Mouse (Mus musculus): ENCODE results near the gene Tmppe. TPM values are rescaled to one million over a fixed set of nuclear protein-coding genes. Genes with fewer than 3 reads are reported as not detected.

Tmppe gene
- polyA plus RNA-seq, 1 experiment from 2014 or later, result 8.2 TPM

- Histone ChIP-seq H3K27me3 (no peaks in the 10 kb centered on the region), H3K4me2 (no peak overlapping the region), H3K9me3 (peaks cover 4% of the 10 kb centered on the region; the same call in 1 of the 2 replicates), H3K36me3 (replicated peaks) (peaks cover 14% of the 10 kb centered on the region), H3K4me3 (replicated peaks) (no peak overlapping the region), H3K27ac (no peak overlapping the region), H3K9ac (no peak overlapping the region), H3K4me1 (no peaks in the 10 kb centered on the region)
- no peak for ATAC-seq (ENCODE audit: low FRiP score)
- 91% methylated on average over 5 of the region's 5 CpGs for WGBS
Measured at GRCm38 (mm10) chr9:114425576-114425975, 24.7 kb downstream of the Tmppe start.

GRCm38 (mm10) chr9:114426201-114426600 is 25.3 kb downstream of the Tmppe start:
- ATAC-seq (ENCODE audit: low FRiP score), result no peak
- Histone ChIP-seq H3K4me3 (replicated peaks) (no peak overlapping the region), H3K9me3 (peaks cover 4% of the 10 kb centered on the region; the same call in 1 of the 2 replicates), H3K27me3 (no peaks in the 10 kb centered on the region), H3K27ac (no peak overlapping the region), H3K36me3 (replicated peaks) (peaks cover 14% of the 10 kb centered on the region), H3K9ac (no peak overlapping the region), H3K4me2 (no peak overlapping the region), H3K4me1 (no peaks in the 10 kb centered on the region)
- WGBS, result 96% methylated on average over 5 of the region's 5 CpGs

- WGBS, result 90% methylated on average over 8 of the region's 8 CpGs
- no peaks in the 10 kb centered on the region for H3K4me1 ChIP-seq
- ATAC-seq (ENCODE audit: low FRiP score), result no peak
- no peak overlapping the region for H3K27ac ChIP-seq
- H3K4me3 ChIP-seq (replicated peaks), result no peak overlapping the region
- no peak overlapping the region for H3K4me2 ChIP-seq
- peaks cover 4% of the 10 kb centered on the region; the same call in 1 of the 2 replicates for H3K9me3 ChIP-seq
- H3K36me3 ChIP-seq (replicated peaks), result peaks cover 14% of the 10 kb centered on the region
- no peak overlapping the region for H3K9ac ChIP-seq
- no peaks in the 10 kb centered on the region for H3K27me3 ChIP-seq
Measured at GRCm38 (mm10) chr9:114427425-114427824, 26.5 kb downstream of the Tmppe start.

GRCm38 (mm10) chr9:114428103-114428834 is 27.4 kb downstream of the Tmppe start:
- no peak overlapping the region for H3K4me2 ChIP-seq
- no peak overlapping the region for H3K4me3 ChIP-seq (replicated peaks)
- H3K27ac ChIP-seq, result no peak overlapping the region
- ATAC-seq (ENCODE audit: low FRiP score), result no peak
- H3K4me1 ChIP-seq, result no peaks in the 10 kb centered on the region
- peaks cover 4% of the 10 kb centered on the region; the same call in 1 of the 2 replicates for H3K9me3 ChIP-seq
- H3K36me3 ChIP-seq (replicated peaks), result peaks cover 14% of the 10 kb centered on the region
- 85% methylated on average over 12 of the region's 12 CpGs for WGBS
- no peaks in the 10 kb centered on the region for H3K27me3 ChIP-seq
- H3K9ac ChIP-seq, result no peak overlapping the region

GRCm38 (mm10) chr9:114435668-114436067 is 34.8 kb downstream of the Tmppe start:
- H3K27me3 ChIP-seq, result no peaks in the 10 kb centered on the region
- H3K4me1 ChIP-seq, result no peaks in the 10 kb centered on the region
- 0 out of 2 replicates have a peak, but pooled peaks cover 5% of the 10 kb centered on the region for H3K9me3 ChIP-seq
- H3K4me2 ChIP-seq, result no peak overlapping the region
- no peak overlapping the region for H3K27ac ChIP-seq
- H3K4me3 ChIP-seq (replicated peaks), result no peak overlapping the region
- no peak overlapping the region for H3K9ac ChIP-seq
- no peak for ATAC-seq (ENCODE audit: low FRiP score)
- H3K36me3 ChIP-seq (replicated peaks), result peaks cover 21% of the 10 kb centered on the region
- 81% methylated on average over 2 of the region's 2 CpGs for WGBS

GRCm38 (mm10) chr9:114440548-114440947 is 39.6 kb downstream of the Tmppe start:
- Histone ChIP-seq H3K9me3 (0 out of 2 replicates have a peak, but pooled peaks cover 5% of the 10 kb centered on the region), H3K27me3 (no peaks in the 10 kb centered on the region), H3K9ac (no peak overlapping the region), H3K4me2 (no peak overlapping the region), H3K36me3 (replicated peaks) (peaks cover 18% of the 10 kb centered on the region), H3K4me1 (no peaks in the 10 kb centered on the region), H3K4me3 (replicated peaks) (no peak overlapping the region), H3K27ac (no peak overlapping the region)
- no peak for ATAC-seq (ENCODE audit: low FRiP score)
- WGBS, result 90% methylated on average over 10 of the region's 10 CpGs

GRCm38 (mm10) chr9:114442225-114442624 is 41.3 kb downstream of the Tmppe start:
- 89% methylated on average over 9 of the region's 9 CpGs for WGBS
- Histone ChIP-seq H3K4me1 (no peaks in the 10 kb centered on the region), H3K4me3 (replicated peaks) (no peak overlapping the region), H3K4me2 (no peak overlapping the region), H3K27ac (no peak overlapping the region), H3K36me3 (replicated peaks) (peaks cover 6% of the 10 kb centered on the region), H3K27me3 (no peaks in the 10 kb centered on the region), H3K9ac (no peak overlapping the region), H3K9me3 (no peaks in the 10 kb centered on the region)
- ATAC-seq (ENCODE audit: low FRiP score), result no peak

- Histone ChIP-seq H3K4me2 (no peak overlapping the region), H3K9ac (no peak overlapping the region), H3K9me3 (no peaks in the 10 kb centered on the region), H3K4me1 (no peaks in the 10 kb centered on the region), H3K36me3 (replicated peaks) (no peaks in the 10 kb centered on the region; the same call in 1 of the 2 replicates), H3K27me3 (no peaks in the 10 kb centered on the region), H3K4me3 (replicated peaks) (no peak overlapping the region), H3K27ac (no peak overlapping the region)
- 89% methylated on average over 9 of the region's 9 CpGs for WGBS
- ATAC-seq (ENCODE audit: low FRiP score), result no peak
Measured at GRCm38 (mm10) chr9:114442893-114443292, 42.0 kb downstream of the Tmppe start.

GRCm38 (mm10) chr9:114443351-114443750 is 42.4 kb downstream of the Tmppe start:
- Histone ChIP-seq H3K36me3 (replicated peaks) (no peaks in the 10 kb centered on the region; the same call in 1 of the 2 replicates), H3K9ac (no peak overlapping the region), H3K4me2 (no peak overlapping the region), H3K9me3 (no peaks in the 10 kb centered on the region), H3K4me1 (no peaks in the 10 kb centered on the region), H3K27me3 (no peaks in the 10 kb centered on the region), H3K27ac (no peak overlapping the region), H3K4me3 (replicated peaks) (no peak overlapping the region)
- no peak for ATAC-seq (ENCODE audit: low FRiP score)
- WGBS, result 91% methylated on average over 8 of the region's 8 CpGs

- Histone ChIP-seq H3K27ac (no peak overlapping the region), H3K9ac (no peak overlapping the region), H3K4me3 (replicated peaks) (no peak overlapping the region), H3K4me2 (no peak overlapping the region), H3K36me3 (replicated peaks) (no peaks in the 10 kb centered on the region), H3K9me3 (no peaks in the 10 kb centered on the region), H3K27me3 (no peaks in the 10 kb centered on the region), H3K4me1 (no peaks in the 10 kb centered on the region)
- no peak for ATAC-seq (ENCODE audit: low FRiP score)
- WGBS, result 94% methylated on average over 8 of the region's 8 CpGs
Measured at GRCm38 (mm10) chr9:114446887-114447286, 46.0 kb downstream of the Tmppe start.

GRCm38 (mm10) chr9:114448700-114449099 is 47.8 kb downstream of the Tmppe start:
- no peaks in the 10 kb centered on the region for H3K9me3 ChIP-seq

GRCm38 (mm10) chr9:114449120-114449754 is 48.3 kb downstream of the Tmppe start:
- ATAC-seq (ENCODE audit: low FRiP score), result no peak

More at GRCm38 (mm10) chr9:114448700-114449099, 47.8 kb downstream of the Tmppe start:
- H3K36me3 ChIP-seq (replicated peaks), result no peaks in the 10 kb centered on the region
- H3K4me1 ChIP-seq, result no peaks in the 10 kb centered on the region
- WGBS, result 81% methylated on average over 5 of the region's 5 CpGs
- no peak overlapping the region for H3K4me2 ChIP-seq
- no peak overlapping the region for H3K27ac ChIP-seq
- no peak overlapping the region for H3K4me3 ChIP-seq (replicated peaks)
- H3K27me3 ChIP-seq, result no peaks in the 10 kb centered on the region
- no peak overlapping the region for H3K9ac ChIP-seq
- no peak for ATAC-seq (ENCODE audit: low FRiP score)

More at GRCm38 (mm10) chr9:114449120-114449754, 48.3 kb downstream of the Tmppe start:
- H3K27ac ChIP-seq, result no peak overlapping the region
- no peaks in the 10 kb centered on the region for H3K4me1 ChIP-seq
- 93% methylated on average over 13 of the region's 13 CpGs for WGBS
- no peak overlapping the region for H3K4me2 ChIP-seq
- H3K27me3 ChIP-seq, result no peaks in the 10 kb centered on the region
- H3K9me3 ChIP-seq, result no peaks in the 10 kb centered on the region
- H3K4me3 ChIP-seq (replicated peaks), result no peak overlapping the region
- no peak overlapping the region for H3K9ac ChIP-seq
- H3K36me3 ChIP-seq (replicated peaks), result no peaks in the 10 kb centered on the region

Data from forebrain, embryonic 12.5 days (tissue).